Mouse (Mus musculus) skeletal muscle tissue, adult 2 months (tissue): Measurements from ENCODE around the gene Morn5.

Experiments
- DNase-seq: peaks from one replicate; pipeline ENCODE4 v3.0.0-alpha.2; 2012; ENCODE audit warnings: low read depth, low spot score

Morn5 gene

GRCm38 (mm10) chr2:36071660-36072305 is 22.5 kb downstream of the Morn5 start:
- DNase-seq: no peak

GRCm38 (mm10) chr2:36073781-36074180 is 24.5 kb downstream of the Morn5 start:
- peak; percentile 3 for DNase-seq

GRCm38 (mm10) chr2:36075210-36075609 is 26.0 kb downstream of the Morn5 start:
- DNase-seq: no peak

GRCm38 (mm10) chr2:36077160-36077761 is 28.0 kb downstream of the Morn5 start:
- no peak for DNase-seq

GRCm38 (mm10) chr2:36081446-36081845 is 32.2 kb downstream of the Morn5 start:
- no peak for DNase-seq

GRCm38 (mm10) chr2:36082802-36083580 is 33.7 kb downstream of the Morn5 start:
- no peak for DNase-seq

GRCm38 (mm10) chr2:36085041-36085440 is 35.8 kb downstream of the Morn5 start:
- DNase-seq: no peak

- DNase-seq: no peak
Measured at GRCm38 (mm10) chr2:36089190-36089589, 39.9 kb downstream of the Morn5 start.

- DNase-seq: no peak
Measured at GRCm38 (mm10) chr2:36090853-36091741, 41.8 kb downstream of the Morn5 start.

- no peak for DNase-seq
Measured at GRCm38 (mm10) chr2:36092748-36093147, 43.5 kb downstream of the Morn5 start.

GRCm38 (mm10) chr2:36093301-36093700 is 44.0 kb downstream of the Morn5 start:
- no peak for DNase-seq

- DNase-seq: no peak
Measured at GRCm38 (mm10) chr2:36093914-36094475, 44.7 kb downstream of the Morn5 start.

GRCm38 (mm10) chr2:36097129-36097815 is 48.0 kb downstream of the Morn5 start:
- no peak for DNase-seq

- no peak for DNase-seq
Measured at GRCm38 (mm10) chr2:36098021-36098420, 48.8 kb downstream of the Morn5 start.

- DNase-seq: no peak
Measured at GRCm38 (mm10) chr2:36099739-36100138, 50.5 kb downstream of the Morn5 start.

GRCm38 (mm10) chr2:36101866-36102558 is 52.8 kb downstream of the Morn5 start:
- no peak for DNase-seq

- DNase-seq: no peak
Measured at GRCm38 (mm10) chr2:36102559-36102946, 53.3 kb downstream of the Morn5 start.

GRCm38 (mm10) chr2:36103069-36103554 is 53.9 kb downstream of the Morn5 start:
- no peak for DNase-seq

GRCm38 (mm10) chr2:36103555-36104367 is 54.5 kb downstream of the Morn5 start:
- no peak for DNase-seq
